Mouse (Mus musculus): ENCODE measurements around the gene Ctrb1. TPM values are rescaled to one million over a fixed set of nuclear protein-coding genes. Genes with fewer than 3 reads are reported as not detected.

Ctrb1 gene
- polyA plus RNA-seq, 1 experiment, result 0.29 TPM

DNA sequence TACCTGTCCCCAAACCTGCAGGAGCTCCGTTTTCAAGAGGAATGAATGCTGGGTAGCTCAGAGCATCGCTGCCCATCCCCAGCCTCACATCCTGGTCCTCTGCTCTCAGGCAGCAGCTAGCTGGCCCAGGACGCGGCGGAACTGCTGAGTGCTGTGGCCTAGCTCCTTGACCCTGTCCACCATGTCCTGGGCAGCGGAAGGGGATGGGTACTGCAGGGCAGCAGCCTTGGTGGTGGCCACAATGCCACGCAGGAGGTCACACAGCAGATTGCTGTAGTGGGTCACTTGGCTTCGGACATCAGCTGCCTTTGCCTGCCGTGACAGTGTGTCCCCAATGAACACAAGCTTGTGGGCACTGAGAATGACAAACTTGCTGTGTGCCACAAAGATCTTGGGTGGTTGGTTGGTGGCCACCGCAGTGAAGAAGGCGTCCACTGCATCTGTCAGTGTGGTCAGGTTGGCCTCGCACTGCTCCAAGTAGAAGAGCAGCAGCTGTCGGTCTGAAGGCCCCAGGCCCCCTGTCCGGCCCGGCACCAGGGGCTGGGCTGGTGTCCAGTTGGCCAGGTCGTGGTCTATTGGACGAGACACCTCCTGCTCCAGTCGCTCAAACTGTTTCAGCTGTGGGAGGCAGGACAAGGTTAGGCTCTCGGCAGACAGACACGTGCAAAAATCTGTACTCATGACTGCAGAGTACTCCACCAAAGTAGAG is 20.1 kb upstream of the Ctrb1 start:
- TF ChIP-seq POLR2A (IDR thresholded peaks at IDR 0.05; ENCODE audit: borderline replicate concordance, insufficient read depth, low read length), result no peak
- WGBS, result 39% methylated on average over 20 of the region's 20 CpGs
- Histone ChIP-seq H3K27me3 (ENCODE audit: control insufficient read depth, insufficient read depth, low read length) (no peaks in the 10 kb centered on the region), H3K4me1 (ENCODE audit: control insufficient read depth, insufficient read depth, low read length) (peaks cover 35% of the 10 kb centered on the region), H3K4me3 (replicated peaks; ENCODE audit: insufficient read depth, low read depth, low read length) (no peak overlapping the region), H3K27ac (ENCODE audit: insufficient read depth, low read length) (no peak overlapping the region)
- no peak for DNase-seq

DNA sequence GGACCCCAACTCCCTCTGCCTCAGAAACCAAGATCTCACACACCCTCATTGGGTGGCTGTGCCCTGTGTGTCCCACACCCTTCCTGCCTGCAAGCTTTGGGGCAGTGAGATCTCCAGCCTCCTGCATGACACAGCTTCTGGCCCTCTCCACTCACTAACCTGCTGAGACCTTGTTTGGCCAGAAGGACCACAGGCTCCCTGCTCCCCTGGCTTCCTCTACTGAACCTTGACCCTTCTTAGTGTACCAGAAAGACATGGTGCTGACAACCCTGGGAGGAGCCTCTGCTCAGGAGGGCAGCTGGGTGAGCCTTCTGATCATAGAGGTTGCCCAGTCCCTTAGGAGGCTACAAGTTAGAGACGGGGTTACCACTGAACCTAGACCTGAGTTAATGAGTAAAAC is 18.4 kb upstream of the Ctrb1 start:
- TF ChIP-seq POLR2A (IDR thresholded peaks at IDR 0.05; ENCODE audit: borderline replicate concordance, insufficient read depth, low read length) (no peak), CTCF (IDR thresholded peaks at IDR 0.05; ENCODE audit: borderline replicate concordance, insufficient read depth, low read depth, low read length) (no peak)
- Histone ChIP-seq H3K27ac (ENCODE audit: insufficient read depth, low read length) (no peak overlapping the region), H3K4me1 (ENCODE audit: control insufficient read depth, insufficient read depth, low read length) (peaks cover 43% of the 10 kb centered on the region), H3K4me3 (replicated peaks; ENCODE audit: insufficient read depth, low read depth, low read length) (no peak overlapping the region), H3K27me3 (ENCODE audit: control insufficient read depth, insufficient read depth, low read length) (no peaks in the 10 kb centered on the region)
- no peak for DNase-seq
- 96% methylated on average over 1 of the region's 1 CpGs for WGBS

DNA sequence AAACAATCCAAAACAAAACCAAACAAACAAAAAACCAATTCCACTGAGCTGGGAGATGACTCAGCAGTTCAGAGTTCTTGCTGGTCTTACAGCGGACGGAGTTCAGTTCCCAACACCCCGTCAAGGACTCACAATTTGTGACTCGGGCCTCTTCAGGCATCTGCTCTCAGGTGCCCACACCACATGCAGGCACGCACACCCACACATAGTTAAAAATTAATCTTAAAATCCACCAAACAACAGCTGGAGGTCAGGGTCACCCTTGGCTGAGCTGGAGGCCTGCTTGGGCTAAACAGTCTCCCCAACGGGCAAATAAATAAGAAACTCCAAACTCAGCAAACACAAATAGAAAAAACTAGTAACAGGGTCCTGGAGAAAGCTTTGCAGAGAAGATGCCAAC is 17.5 kb upstream of the Ctrb1 start:
- H3K4me1 ChIP-seq (ENCODE audit: control insufficient read depth, insufficient read depth, low read length), result peaks cover 33% of the 10 kb centered on the region
- WGBS, result 91% methylated on average over 6 of the region's 6 CpGs
- DNase-seq, result no peak

DNA sequence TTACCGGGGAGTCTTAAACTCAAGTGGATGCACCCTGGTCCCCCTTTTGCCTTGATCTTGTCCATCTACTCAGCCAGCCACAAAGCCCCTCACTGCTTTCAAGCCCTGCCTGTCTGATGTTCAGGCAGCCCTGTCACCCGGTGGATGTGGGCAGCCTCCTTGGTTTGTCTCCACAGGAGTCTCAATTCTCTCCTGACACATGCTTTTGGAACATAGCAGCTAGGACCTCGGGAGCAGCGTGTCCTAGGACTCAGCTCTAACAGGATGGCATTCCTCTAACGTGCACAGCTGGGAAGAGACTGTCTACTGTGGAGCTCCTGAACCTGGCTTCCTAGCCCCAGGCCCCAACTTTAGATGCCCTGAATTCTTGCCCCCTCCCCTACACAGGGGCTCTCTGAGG is 14.9 kb upstream of the Ctrb1 start:
- no peak overlapping the region for H3K4me3 ChIP-seq (replicated peaks; ENCODE audit: insufficient read depth, low read depth, low read length)
- no peak for TF ChIP-seq POLR2A (IDR thresholded peaks at IDR 0.05; ENCODE audit: borderline replicate concordance, insufficient read depth, low read length)
- TF ChIP-seq CTCF (IDR thresholded peaks at IDR 0.05; ENCODE audit: borderline replicate concordance, insufficient read depth, low read depth, low read length), result no peak
- 45% methylated on average over 5 of the region's 5 CpGs for WGBS

More for the DNA sequence above, 17.5 kb upstream of the Ctrb1 start:
- H3K27me3 ChIP-seq (ENCODE audit: control insufficient read depth, insufficient read depth, low read length), result no peaks in the 10 kb centered on the region
- no peak overlapping the region for H3K4me3 ChIP-seq (replicated peaks; ENCODE audit: insufficient read depth, low read depth, low read length)
- no peak for TF ChIP-seq CTCF (IDR thresholded peaks at IDR 0.05; ENCODE audit: borderline replicate concordance, insufficient read depth, low read depth, low read length)
- TF ChIP-seq POLR2A (IDR thresholded peaks at IDR 0.05; ENCODE audit: borderline replicate concordance, insufficient read depth, low read length), result no peak
- H3K27ac ChIP-seq (ENCODE audit: insufficient read depth, low read length), result no peak overlapping the region

DNA sequence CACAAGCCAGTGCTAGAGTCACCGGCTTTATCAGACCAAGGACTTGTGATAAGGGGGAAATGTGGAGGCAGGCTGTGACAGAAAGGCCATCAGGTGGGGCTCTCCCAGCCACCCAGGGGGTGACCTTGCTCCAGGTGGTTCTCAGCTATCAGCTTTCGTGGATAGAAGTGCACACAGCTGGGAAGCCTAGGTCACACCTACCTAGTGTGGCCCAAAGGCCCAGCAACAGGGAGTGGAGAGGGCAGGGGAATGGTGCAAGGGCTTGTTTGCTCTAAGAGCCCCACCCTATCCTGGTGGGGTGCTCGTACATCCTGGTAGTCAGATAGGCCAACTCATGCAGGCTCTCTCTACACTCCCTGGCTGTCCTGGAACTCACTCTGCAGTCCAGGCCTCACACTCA is 14.4 kb upstream of the Ctrb1 start:
- no peak for DNase-seq
- Histone ChIP-seq H3K27ac (ENCODE audit: insufficient read depth, low read length) (no peak overlapping the region), H3K27me3 (ENCODE audit: control insufficient read depth, insufficient read depth, low read length) (no peaks in the 10 kb centered on the region), H3K4me3 (replicated peaks; ENCODE audit: insufficient read depth, low read depth, low read length) (no peak overlapping the region), H3K4me1 (ENCODE audit: control insufficient read depth, insufficient read depth, low read length) (peaks cover 16% of the 10 kb centered on the region)
- 48% methylated on average over 3 of the region's 3 CpGs for WGBS
- TF ChIP-seq CTCF (IDR thresholded peaks at IDR 0.05; ENCODE audit: borderline replicate concordance, insufficient read depth, low read depth, low read length), result no peak
- no peak for TF ChIP-seq POLR2A (IDR thresholded peaks at IDR 0.05; ENCODE audit: borderline replicate concordance, insufficient read depth, low read length)

More for the DNA sequence above, 14.9 kb upstream of the Ctrb1 start:
- Histone ChIP-seq H3K27ac (ENCODE audit: insufficient read depth, low read length) (no peak overlapping the region), H3K27me3 (ENCODE audit: control insufficient read depth, insufficient read depth, low read length) (no peaks in the 10 kb centered on the region), H3K4me1 (ENCODE audit: control insufficient read depth, insufficient read depth, low read length) (peaks cover 16% of the 10 kb centered on the region)
- DNase-seq, result no peak

DNA sequence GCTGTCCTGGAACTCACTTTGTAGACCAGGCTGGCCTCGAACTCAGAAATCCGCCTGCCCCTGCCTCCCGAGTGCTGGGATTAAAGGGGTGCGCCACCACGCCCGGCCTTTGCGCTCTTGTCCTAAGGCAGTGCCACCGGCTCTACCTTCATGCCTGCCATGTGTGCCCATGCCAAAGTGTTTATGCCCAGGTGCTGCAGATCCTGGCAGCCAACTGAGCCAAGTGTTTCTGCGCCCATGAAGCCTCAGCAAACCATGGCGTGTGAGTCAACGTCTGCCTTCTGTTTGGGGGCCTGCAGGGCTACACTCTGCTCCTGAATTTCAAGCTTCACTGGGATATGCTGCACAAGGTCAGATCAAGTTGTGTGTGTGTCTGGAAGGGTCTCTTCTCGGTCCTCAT is 13.8 kb upstream of the Ctrb1 start:
- DNase-seq, result peak in 1 of 2 experiments; percentile 72
- 29% methylated on average over 12 of the region's 12 CpGs for WGBS
- Histone ChIP-seq H3K27ac (ENCODE audit: insufficient read depth, low read length) (no peak overlapping the region), H3K4me3 (replicated peaks; ENCODE audit: insufficient read depth, low read depth, low read length) (no peak overlapping the region), H3K27me3 (ENCODE audit: control insufficient read depth, insufficient read depth, low read length) (no peaks in the 10 kb centered on the region), H3K4me1 (ENCODE audit: control insufficient read depth, insufficient read depth, low read length) (peaks cover 16% of the 10 kb centered on the region)
- no peak for TF ChIP-seq CTCF (IDR thresholded peaks at IDR 0.05; ENCODE audit: borderline replicate concordance, insufficient read depth, low read depth, low read length)
- no peak for TF ChIP-seq POLR2A (IDR thresholded peaks at IDR 0.05; ENCODE audit: borderline replicate concordance, insufficient read depth, low read length)

DNA sequence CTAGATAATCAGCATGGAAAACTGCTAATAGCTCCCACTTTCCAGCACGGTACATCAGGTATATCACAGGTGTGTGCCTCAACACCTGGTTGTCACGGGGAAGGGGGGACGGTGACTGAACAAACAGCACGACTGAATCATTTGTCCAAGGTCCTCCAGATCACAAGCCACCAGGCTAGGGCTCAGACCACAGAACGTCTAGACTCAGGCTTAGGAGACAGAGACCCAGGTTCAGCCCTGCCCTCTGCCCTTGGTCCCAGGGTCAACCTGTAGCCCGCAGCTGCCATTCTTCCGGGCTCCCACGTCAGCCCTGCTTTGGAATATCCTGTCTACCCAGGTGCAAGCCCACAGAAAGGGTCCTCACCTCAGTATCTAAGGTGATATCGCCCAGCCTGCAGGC is 10.6 kb upstream of the Ctrb1 start:
- DNase-seq, result no peak
- TF ChIP-seq POLR2A (IDR thresholded peaks at IDR 0.05; ENCODE audit: borderline replicate concordance, insufficient read depth, low read length) (no peak), CTCF (IDR thresholded peaks at IDR 0.05; ENCODE audit: borderline replicate concordance, insufficient read depth, low read depth, low read length) (no peak)
- no peak overlapping the region for H3K27ac ChIP-seq (ENCODE audit: insufficient read depth, low read length)
- no peaks in the 10 kb centered on the region for H3K27me3 ChIP-seq (ENCODE audit: control insufficient read depth, insufficient read depth, low read length)
- 90% methylated on average over 9 of the region's 9 CpGs for WGBS
- peaks cover 16% of the 10 kb centered on the region for H3K4me1 ChIP-seq (ENCODE audit: control insufficient read depth, insufficient read depth, low read length)
- H3K4me3 ChIP-seq (replicated peaks; ENCODE audit: insufficient read depth, low read depth, low read length), result no peak overlapping the region

DNA sequence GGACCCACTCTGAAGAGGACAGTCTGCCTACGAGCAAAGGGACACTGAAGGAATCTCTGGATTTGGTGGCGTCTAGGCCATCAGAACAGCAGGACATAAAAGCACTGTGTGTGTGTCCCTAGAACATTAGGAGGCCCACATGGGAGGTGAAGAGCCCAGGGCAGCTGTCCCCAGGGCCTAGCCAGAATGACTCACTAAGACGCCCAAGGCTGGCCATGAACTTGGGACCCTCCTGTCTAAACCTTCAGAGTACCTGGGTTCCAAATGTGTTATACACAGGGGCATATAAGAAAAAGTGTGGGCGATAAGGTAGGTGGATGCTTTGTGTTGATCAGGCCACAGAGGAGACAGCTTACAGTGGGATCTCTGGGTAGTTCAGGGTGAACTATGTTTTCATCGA is 9.9 kb upstream of the Ctrb1 start:
- TF ChIP-seq CTCF (IDR thresholded peaks at IDR 0.05; ENCODE audit: borderline replicate concordance, insufficient read depth, low read depth, low read length), result no peak
- no peak for TF ChIP-seq POLR2A (IDR thresholded peaks at IDR 0.05; ENCODE audit: borderline replicate concordance, insufficient read depth, low read length)
- DNase-seq, result no peak
- WGBS, result 96% methylated on average over 5 of the region's 5 CpGs
- Histone ChIP-seq H3K4me3 (replicated peaks; ENCODE audit: insufficient read depth, low read depth, low read length) (no peak overlapping the region), H3K4me1 (ENCODE audit: control insufficient read depth, insufficient read depth, low read length) (peaks cover 14% of the 10 kb centered on the region), H3K27me3 (ENCODE audit: control insufficient read depth, insufficient read depth, low read length) (no peaks in the 10 kb centered on the region), H3K27ac (ENCODE audit: insufficient read depth, low read length) (no peak overlapping the region)

Measured in cerebellum, adult 2 months (tissue).